Mouse (Mus musculus) urinary bladder, adult 2 months (tissue): ENCODE results near the gene Emid1. TPM values are rescaled to one million over a fixed set of nuclear protein-coding genes. Genes with fewer than 3 reads are reported as not detected.

ENCODE experiments used
- DNase-seq: peaks from one replicate; pipeline ENCODE4 v3.0.0; 2022; ENCODE audit warnings: low spot score
- polyA plus RNA-seq: library from polyadenylated mRNA; depleted of rRNA; stranded (reverse); fragments of >200 nt; gene quantifications from 2 replicates; pipeline ENCODE4 v1.2.3, GENCODE M21; 2012; rRNA removed

Emid1 gene
- polyA plus RNA-seq, 1 experiment, result 97.0 TPM

GRCm38 (mm10) chr11:5064282-5065055, 87.6 kb downstream of the Emid1 start:
- DNase-seq, result no peak

DNA sequence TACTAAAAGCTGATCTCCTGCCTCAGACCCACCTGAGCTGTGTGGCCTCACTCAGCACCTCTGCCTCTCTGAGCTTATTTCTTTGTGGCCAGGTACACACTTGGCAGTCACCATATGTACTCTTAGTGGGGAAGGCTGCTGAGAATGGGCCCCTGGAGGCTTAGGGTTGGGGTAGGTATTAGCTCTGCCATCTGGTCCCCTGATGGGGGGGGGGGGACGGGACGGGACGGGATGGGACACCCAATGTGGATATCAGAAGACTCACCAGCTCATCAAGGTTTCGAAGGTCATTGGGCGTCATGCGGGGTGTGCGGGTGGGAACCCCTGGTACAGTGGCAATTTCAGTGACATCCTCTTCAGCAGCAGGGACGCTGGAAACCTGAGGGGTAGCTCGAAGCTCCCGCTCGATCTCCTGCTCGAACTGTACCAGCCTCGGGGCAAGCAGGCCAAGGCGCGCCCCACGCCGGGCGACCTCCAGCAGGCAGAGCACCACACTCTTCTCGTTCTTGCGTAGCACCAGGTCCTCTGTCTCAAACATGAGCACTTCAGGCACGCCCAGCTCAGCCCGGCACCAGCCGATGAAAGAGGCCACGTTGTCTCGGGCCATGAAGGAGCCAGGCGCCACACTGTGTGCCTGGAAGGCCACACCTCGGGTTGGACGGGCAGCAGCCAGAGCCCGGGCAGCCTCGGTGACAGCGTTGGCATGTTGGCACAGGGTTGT, 88.3 kb downstream of the Emid1 start:
- DNase-seq, result peak; percentile 48

DNA sequence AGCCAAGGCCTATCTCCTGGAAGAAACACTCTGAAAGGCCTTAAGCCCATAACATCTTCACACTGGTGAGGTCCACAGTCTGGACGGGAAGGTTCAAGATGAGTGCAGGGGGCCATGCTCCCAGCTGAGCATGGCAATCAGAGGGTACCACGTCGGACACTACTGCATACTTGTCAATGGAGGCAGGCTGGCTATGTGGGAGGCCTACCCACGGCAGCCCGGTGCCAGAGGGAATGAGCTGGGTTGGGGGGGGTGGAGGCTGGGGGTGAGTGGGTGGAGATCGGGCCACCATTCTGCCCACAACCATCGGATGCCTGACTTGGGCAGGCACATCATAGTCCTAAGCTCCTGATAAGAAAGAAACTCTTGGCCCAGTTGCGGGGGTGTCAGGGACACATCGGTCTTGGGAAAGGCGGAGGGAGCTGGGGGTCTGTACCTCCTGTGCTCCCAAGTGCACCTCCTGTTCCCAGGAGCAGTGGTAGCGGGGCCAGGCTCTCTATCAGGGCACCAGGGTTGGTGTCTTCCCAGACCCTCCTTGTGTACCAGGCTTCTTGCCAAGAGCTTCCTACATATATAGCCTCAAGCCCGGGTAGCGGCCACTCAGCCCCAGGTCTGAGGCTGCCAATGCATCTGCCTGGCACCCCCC, 89.1 kb downstream of the Emid1 start:
- DNase-seq, result no peak

- DNase-seq, result no peak
These were observed 89.7 kb downstream of the Emid1 start for GRCm38 (mm10) chr11:5062326-5062725.

GRCm38 (mm10) chr11:5061413-5062139, 90.5 kb downstream of the Emid1 start:
- peak; percentile 95 for DNase-seq

GRCm38 (mm10) chr11:5060756-5061412, 91.2 kb downstream of the Emid1 start:
- DNase-seq, result no peak

GRCm38 (mm10) chr11:5059704-5060156, 92.3 kb downstream of the Emid1 start:
- no peak for DNase-seq

DNA sequence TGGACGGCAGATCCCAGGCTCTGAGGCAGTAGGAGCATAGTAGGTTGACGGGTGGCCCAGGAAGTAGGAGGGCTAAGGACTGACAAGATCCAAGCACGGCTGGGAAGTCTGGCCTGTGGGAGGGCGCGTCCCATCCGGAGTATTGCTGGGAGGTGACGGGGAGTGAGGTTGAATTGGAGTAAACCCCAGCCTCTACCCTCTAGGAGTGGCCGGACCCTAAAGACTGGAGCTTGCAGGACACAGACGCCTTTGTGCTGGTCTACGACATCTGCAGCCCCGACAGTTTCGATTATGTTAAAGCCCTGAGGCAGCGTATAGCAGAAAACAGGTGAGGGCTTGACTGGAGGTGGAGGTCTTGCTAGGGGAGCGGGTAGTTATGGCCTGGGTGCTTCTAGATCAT, 92.8 kb downstream of the Emid1 start:
- no peak for DNase-seq

- DNase-seq, result no peak
These were observed 93.3 kb downstream of the Emid1 start for GRCm38 (mm10) chr11:5058783-5059182.

- no peak for DNase-seq
These were observed 94.0 kb downstream of the Emid1 start, which contains the start of gene Rasl10a for GRCm38 (mm10) chr11:5057856-5058641. TSS of gene Rasl10a (plus strand) at chr11:5058128.

DNA sequence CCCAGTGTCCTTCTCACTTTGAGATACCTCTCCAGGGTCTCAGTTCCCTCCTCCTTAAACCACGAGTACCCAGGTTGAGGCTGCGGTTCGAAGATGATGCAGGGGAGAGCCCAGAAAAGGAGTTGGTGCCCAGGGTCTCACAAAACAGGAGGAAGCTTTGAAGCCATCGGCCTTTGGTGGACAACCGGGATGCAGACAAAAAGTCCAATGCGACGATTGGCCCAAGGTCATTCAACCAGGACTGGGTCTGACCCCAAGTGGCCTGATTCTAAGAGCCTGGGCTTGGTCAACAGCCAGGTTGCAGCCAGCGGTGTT, 94.6 kb downstream of the Emid1 start:
- no peak for DNase-seq

- no peak for DNase-seq
These were observed 95.0 kb downstream of the Emid1 start for GRCm38 (mm10) chr11:5057064-5057463.

Other genes starting within 250 kb of the Emid1 start
- 0.26 and 0.40 TPM in 2 replicates for gene Nefh, start 204.2 kb downstream of the Emid1 start, polyA plus RNA-seq
- gene Ap1b1, start 165.4 kb downstream of the Emid1 start, polyA plus RNA-seq, result 61.9 and 63.1 TPM in 2 replicates
- gene Rasl10a, start 94.1 kb downstream of the Emid1 start, polyA plus RNA-seq, result 2.0 and 3.6 TPM in 2 replicates
- gene Gas2l1, start 86.9 kb downstream of the Emid1 start, polyA plus RNA-seq, result 45.8 and 50.5 TPM in 2 replicates
- gene Rhbdd3, start 53.3 kb downstream of the Emid1 start, polyA plus RNA-seq, result 17.5 and 20.1 TPM in 2 replicates
- gene Ewsr1, start 53.0 kb downstream of the Emid1 start, polyA plus RNA-seq, result 248 and 346 TPM in 2 replicates
- 36.7 and 39.8 TPM in 2 replicates for gene Kremen1, start 109.3 kb upstream of the Emid1 start, polyA plus RNA-seq